Mouse (Mus musculus) kidney, embryonic 16.5 days (tissue): ENCODE data around the gene Gm10277. TPM values are rescaled to one million over a fixed set of nuclear protein-coding genes. Genes with fewer than 3 reads are reported as not detected.
A peak's percentile ranks its signal among the peaks of the same experiment; 100 is the strongest.

Source experiments
- ATAC-seq: fragments of 200-750 bp; cut with Nextera tagmentation; 2 replicates; pipeline ENCODE4 v1.8.0; 2017; ENCODE audit warnings: moderate TSS enrichment; ENCODE audit not compliant: low FRiP score, low TSS enrichment
- H3K27ac ChIP-seq: fragments of 300-500 bp; sonication (generic); 2 replicates; pipeline ENCODE4 v1.5.1; 2014; ENCODE audit warnings: low read length
- H3K27me3 ChIP-seq: fragments of 300-500 bp; sonication (generic); 2 replicates; pipeline ENCODE4 v1.6.1; 2014; ENCODE audit warnings: low read length, control low read depth, mixed read lengths; ENCODE audit not compliant: insufficient read depth
- H3K36me3 ChIP-seq: fragments of 300-500 bp; sonication (generic); 2 replicates; pipeline ENCODE4 v1.6.1; 2014; ENCODE audit warnings: low read length, control low read depth, mixed read lengths; ENCODE audit not compliant: insufficient read depth
- H3K4me1 ChIP-seq: fragments of 300-500 bp; sonication (generic); 2 replicates; pipeline ENCODE4 v1.6.1; 2014; ENCODE audit warnings: low read length, control low read depth, mixed read lengths; ENCODE audit not compliant: insufficient read depth
- H3K4me2 ChIP-seq: fragments of 300-500 bp; sonication (generic); replicated peaks from 2 replicates; pipeline ENCODE4 v1.6.1; 2014; ENCODE audit warnings: low read depth, low read length
- H3K4me3 ChIP-seq: fragments of 300-500 bp; sonication (generic); 2 replicates; pipeline ENCODE4 v1.5.1; 2014; ENCODE audit warnings: mild to moderate bottlenecking, low read length
- H3K9ac ChIP-seq: fragments of 300-500 bp; sonication (generic); replicated peaks from 2 replicates; pipeline ENCODE4 v1.6.1; 2014; ENCODE audit warnings: low read length
- H3K9me3 ChIP-seq: fragments of 300-500 bp; sonication (generic); 2 replicates; pipeline ENCODE4 v1.6.1; 2016; ENCODE audit warnings: low read length, control low read depth
- WGBS: fragments of 180-500 bp; shearing (Covaris S2); extraction: QIAGEN DNeasy Blood & Tissue Kit; methylation state at CpG from one replicate; pipeline ENCODE4 v1.1.7; 2014; 5-methylcytosine and 5-hydroxymethylcytosine counted together
- polyA plus RNA-seq: library from polyadenylated mRNA; unstranded; fragments of >200 nt; fragmentation: Nextera tagmentation; extraction: Ambion mirVana; gene quantifications from 2 replicates; pipeline ENCODE4 v1.2.1, GENCODE M21; 2015

Gene Gm10277
- polyA plus RNA-seq, 1 experiment from 2014 or later: 1.5 TPM

DNA sequence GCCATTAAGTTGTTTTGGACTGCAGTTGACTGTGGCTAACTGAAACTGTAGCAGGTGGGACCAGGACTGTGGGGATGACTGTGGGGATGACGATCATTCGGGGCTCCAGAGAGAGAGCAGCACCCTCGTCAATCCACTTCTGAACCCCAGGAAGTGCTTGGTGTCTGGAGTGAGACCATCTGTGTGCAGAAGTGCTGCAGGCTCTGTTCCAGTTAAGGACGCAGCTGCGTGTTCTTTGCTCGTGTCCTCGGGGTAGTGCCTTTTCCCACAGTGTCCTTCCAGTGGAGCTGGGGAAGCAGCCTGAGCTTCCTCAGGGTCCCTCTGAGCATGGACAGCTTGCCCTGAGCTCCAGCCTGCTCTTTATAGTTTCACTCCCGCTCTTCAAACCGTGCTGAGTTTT, 2.7 kb upstream of the Gm10277 start:
- peak overlapping the region; percentile 39 for H3K9ac ChIP-seq
- WGBS: 39% methylated on average over 9 of the region's 9 CpGs

DNA sequence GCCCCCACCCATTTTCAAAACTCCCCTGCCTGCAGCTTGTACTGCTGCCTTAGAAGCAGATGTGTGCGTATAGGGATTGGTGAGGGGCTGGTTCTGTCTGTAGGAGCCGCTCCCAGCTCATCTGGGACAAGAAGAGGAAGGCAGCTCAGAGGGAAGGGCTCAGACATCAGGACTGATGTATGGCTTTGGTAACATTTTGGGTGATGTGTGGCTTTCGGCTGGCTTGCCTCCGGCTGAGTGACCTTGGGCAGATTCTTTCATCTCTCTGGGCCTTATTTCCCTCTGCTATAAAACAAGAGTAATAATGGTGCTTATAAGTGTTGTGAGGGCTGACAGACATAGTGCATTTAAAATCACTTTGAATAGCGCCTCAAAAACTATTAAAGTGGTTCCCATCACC, 2.0 kb upstream of the Gm10277 start:
- no peaks in the 10 kb centered on the region for H3K36me3 ChIP-seq
- H3K4me1 ChIP-seq: peaks cover 58% of the 10 kb centered on the region
- no peak overlapping the region for H3K4me2 ChIP-seq
- H3K27ac ChIP-seq: no peak overlapping the region
- no peak overlapping the region for H3K4me3 ChIP-seq
- no peaks in the 10 kb centered on the region for H3K9me3 ChIP-seq
- no peak overlapping the region for H3K9ac ChIP-seq
- no peaks in the 10 kb centered on the region for H3K27me3 ChIP-seq
- WGBS: 83% methylated on average over 5 of the region's 5 CpGs
- ATAC-seq: no peak

More for the DNA sequence above, 2.7 kb upstream of the Gm10277 start:
- no peak for ATAC-seq
- Histone ChIP-seq H3K4me1 (peaks cover 50% of the 10 kb centered on the region), H3K36me3 (no peaks in the 10 kb centered on the region), H3K9me3 (no peaks in the 10 kb centered on the region), H3K27ac (peak overlapping the region; percentile 90), H3K4me2 (no peak overlapping the region), H3K27me3 (no peaks in the 10 kb centered on the region), H3K4me3 (no peak overlapping the region)

- peak; percentile 71 for ATAC-seq
- 52% methylated on average over 7 of the region's 7 CpGs for WGBS
Observed at GRCm38 (mm10) chr11:77785768-77786561, 1.6 kb downstream of the Gm10277 start.

DNA sequence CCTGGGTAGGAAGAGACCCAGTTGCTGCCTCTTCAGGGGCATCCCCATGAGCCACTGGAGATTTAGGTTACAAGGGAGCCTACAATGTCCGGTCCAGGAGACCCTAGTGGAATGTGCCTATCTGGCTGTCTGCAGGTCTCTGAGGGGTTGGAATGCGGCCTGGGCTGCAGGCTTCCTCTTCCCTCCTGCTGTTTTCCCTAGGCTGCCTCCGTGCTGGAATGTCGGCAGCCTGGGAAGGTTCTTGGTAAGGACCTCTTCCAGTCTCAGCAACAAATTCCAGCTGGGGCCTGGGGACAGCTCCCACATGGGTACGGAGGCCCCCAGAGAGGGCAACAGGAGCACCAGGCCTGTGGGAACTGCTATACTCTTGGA, 2.2 kb downstream of the Gm10277 start:
- 10% methylated on average over 5 of the region's 5 CpGs for WGBS
- Histone ChIP-seq H3K4me1 (peaks cover 43% of the 10 kb centered on the region), H3K27ac (peak overlapping the region; percentile 97), H3K4me2 (no peak overlapping the region; the same call in 1 of the 2 replicates), H3K4me3 (no peak overlapping the region), H3K9ac (peak overlapping the region; percentile 47), H3K9me3 (no peaks in the 10 kb centered on the region), H3K36me3 (no peaks in the 10 kb centered on the region), H3K27me3 (no peaks in the 10 kb centered on the region)
- peak; percentile 32; the same call in 1 of the 2 replicates for ATAC-seq

More at GRCm38 (mm10) chr11:77785768-77786561, 1.6 kb downstream of the Gm10277 start:
- H3K4me2 ChIP-seq: no peak overlapping the region; the same call in 1 of the 2 replicates
- peaks cover 44% of the 10 kb centered on the region for H3K4me1 ChIP-seq
- H3K9ac ChIP-seq: peak overlapping the region; percentile 47
- no peaks in the 10 kb centered on the region for H3K27me3 ChIP-seq
- no peaks in the 10 kb centered on the region for H3K9me3 ChIP-seq
- H3K4me3 ChIP-seq: no peak overlapping the region
- no peaks in the 10 kb centered on the region for H3K36me3 ChIP-seq
- peak overlapping the region; percentile 97 for H3K27ac ChIP-seq

DNA sequence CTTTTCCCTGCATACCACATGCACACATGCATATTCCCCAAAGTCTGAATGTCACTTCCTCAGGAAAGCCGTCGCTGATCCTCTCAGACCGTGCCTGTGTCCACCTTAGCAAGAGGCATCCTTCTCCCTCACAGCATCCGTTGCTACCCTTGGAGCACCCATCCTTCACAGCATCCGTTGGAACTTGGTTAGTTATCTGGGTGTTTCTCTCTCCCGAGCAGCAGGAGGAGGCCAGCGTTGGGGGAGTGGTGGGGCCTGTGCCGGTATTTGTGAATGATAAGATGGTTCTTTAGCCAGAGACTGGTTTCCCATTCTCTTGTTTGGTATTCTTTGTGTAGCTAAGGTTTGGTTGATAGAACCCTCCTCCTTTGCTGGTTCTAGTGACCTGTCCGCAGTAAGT, 2.7 kb downstream of the Gm10277 start:
- no peak overlapping the region for H3K4me3 ChIP-seq
- H3K4me1 ChIP-seq: peaks cover 40% of the 10 kb centered on the region
- no peaks in the 10 kb centered on the region for H3K27me3 ChIP-seq
- H3K27ac ChIP-seq: peak overlapping the region; percentile 97
- peak overlapping the region; percentile 9; the same call in 1 of the 2 replicates for H3K9ac ChIP-seq
- no peak for ATAC-seq
- H3K36me3 ChIP-seq: no peaks in the 10 kb centered on the region
- 76% methylated on average over 9 of the region's 9 CpGs for WGBS
- H3K9me3 ChIP-seq: no peaks in the 10 kb centered on the region
- H3K4me2 ChIP-seq: no peak overlapping the region

GRCm38 (mm10) chr11:77783747-77784646, 3.5 kb downstream of the Gm10277 start:
- ATAC-seq: no peak
- Histone ChIP-seq H3K27me3 (no peaks in the 10 kb centered on the region), H3K4me3 (no peak overlapping the region), H3K4me1 (peaks cover 40% of the 10 kb centered on the region), H3K9me3 (no peaks in the 10 kb centered on the region), H3K36me3 (no peaks in the 10 kb centered on the region), H3K4me2 (no peak overlapping the region), H3K27ac (peak overlapping the region; percentile 97), H3K9ac (peak overlapping the region; percentile 34)
- 49% methylated on average over 18 of the region's 18 CpGs for WGBS

DNA sequence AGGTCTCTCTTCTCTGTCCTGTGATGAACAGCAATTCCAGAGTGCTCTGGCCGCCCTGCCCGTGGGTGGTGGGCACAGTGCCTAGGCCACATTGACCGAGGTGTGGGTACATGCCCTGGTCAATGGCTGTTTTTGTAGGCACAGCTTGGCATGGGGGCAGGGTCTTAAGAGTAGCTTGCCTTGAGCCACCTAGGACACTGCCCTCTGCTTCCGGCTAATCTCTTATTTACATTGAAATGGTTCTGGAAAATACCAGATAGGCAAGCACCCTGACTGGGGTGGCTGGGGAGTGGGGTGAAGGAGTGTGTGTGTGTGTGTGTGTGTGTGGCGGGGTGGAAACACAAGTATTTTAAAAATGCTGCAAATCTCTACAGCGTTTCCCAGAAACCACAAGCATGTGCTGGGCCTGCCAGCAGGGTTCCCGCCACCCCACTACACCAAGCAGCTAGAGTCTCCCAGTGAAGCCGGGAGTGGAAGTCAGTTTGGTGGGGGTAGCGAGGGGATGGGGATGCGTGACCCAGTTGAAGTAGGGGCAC, 4.3 kb downstream of the Gm10277 start:
- peak overlapping the region; percentile 34 for H3K9ac ChIP-seq
- H3K36me3 ChIP-seq: no peaks in the 10 kb centered on the region; the same call in 1 of the 2 replicates

DNA sequence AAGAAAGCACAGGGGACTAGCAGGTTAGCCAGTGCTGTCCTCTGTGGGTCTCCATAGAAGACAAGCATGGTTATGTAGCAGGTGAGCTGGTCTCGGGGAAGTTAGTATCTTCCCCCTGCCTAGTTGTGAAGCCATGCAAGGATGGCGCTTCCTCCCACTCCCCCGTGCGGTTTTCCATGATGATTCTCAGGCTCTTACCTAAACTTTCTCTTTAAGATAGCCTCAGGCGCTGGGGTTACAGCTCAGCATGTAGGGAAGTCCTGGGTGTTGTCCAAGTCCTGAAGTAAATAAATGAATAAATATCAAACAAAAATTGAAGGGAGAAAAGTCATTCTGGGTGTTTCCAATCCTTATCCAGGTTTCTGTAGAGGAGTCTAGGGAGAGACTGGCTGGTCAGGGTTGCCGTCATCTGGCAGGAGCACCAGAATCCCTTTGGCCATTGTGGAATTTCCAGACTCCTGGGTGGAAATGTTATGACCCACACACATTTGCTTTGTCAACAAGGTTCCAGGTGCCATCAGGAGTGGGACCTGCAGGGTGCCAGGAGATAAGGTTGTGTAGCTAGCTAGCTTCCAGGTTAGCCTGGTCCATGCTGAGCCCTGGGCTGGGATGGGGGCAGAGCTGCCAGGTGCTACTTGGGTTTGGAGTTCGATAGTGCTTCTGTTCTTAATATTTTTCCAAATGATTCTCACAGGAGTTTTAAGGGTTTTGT, 5.3 kb downstream of the Gm10277 start:
- Histone ChIP-seq H3K4me1 (peaks cover 40% of the 10 kb centered on the region), H3K4me2 (no peak overlapping the region), H3K27ac (no peak overlapping the region), H3K9ac (no peak overlapping the region), H3K36me3 (peaks cover 9% of the 10 kb centered on the region), H3K27me3 (no peaks in the 10 kb centered on the region), H3K9me3 (no peaks in the 10 kb centered on the region), H3K4me3 (no peak overlapping the region)
- WGBS: 79% methylated on average over 7 of the region's 7 CpGs
- ATAC-seq: no peak

More for the DNA sequence above, 4.3 kb downstream of the Gm10277 start:
- H3K9me3 ChIP-seq: no peaks in the 10 kb centered on the region
- no peak overlapping the region for H3K4me3 ChIP-seq
- ATAC-seq: no peak; the same call in 1 of the 2 replicates
- H3K4me1 ChIP-seq: peaks cover 40% of the 10 kb centered on the region
- peak overlapping the region; percentile 97 for H3K27ac ChIP-seq
- H3K27me3 ChIP-seq: no peaks in the 10 kb centered on the region
- H3K4me2 ChIP-seq: no peak overlapping the region
- WGBS: 68% methylated on average over 10 of the region's 10 CpGs

- H3K4me2 ChIP-seq: no peak overlapping the region
- H3K4me1 ChIP-seq: peaks cover 34% of the 10 kb centered on the region
- no peaks in the 10 kb centered on the region for H3K27me3 ChIP-seq
- WGBS: 68% methylated on average over 7 of the region's 7 CpGs
- peaks cover 11% of the 10 kb centered on the region for H3K36me3 ChIP-seq
- H3K4me3 ChIP-seq: no peak overlapping the region
- H3K9ac ChIP-seq: no peak overlapping the region
- no peak for ATAC-seq
- H3K27ac ChIP-seq: no peak overlapping the region
- H3K9me3 ChIP-seq: no peaks in the 10 kb centered on the region
Observed at GRCm38 (mm10) chr11:77781088-77781487, 6.5 kb downstream of the Gm10277 start.
